Mouse (Mus musculus) CH12.LX (cell line): ENCODE measurements around the gene Gcnt3. TPM values are rescaled to one million over a fixed set of nuclear protein-coding genes. Genes with fewer than 3 reads are reported as not detected.

Source experiments
- DNase-seq: peaks from one replicate; pipeline ENCODE4 v3.0.0-alpha.2; 2013; ENCODE audit errors: extremely low read depth
- H3K27ac ChIP-seq: 2 replicates; pipeline ENCODE4 v1.5.1; 2012; ENCODE audit warnings: low read depth, mild to moderate bottlenecking, control low read depth, moderate library complexity; ENCODE audit not compliant: insufficient read depth
- H3K27me3 ChIP-seq: replicated peaks from 2 replicates; pipeline ENCODE3; 2012; ENCODE audit warnings: inconsistent platforms
- H3K36me3 ChIP-seq, 2 experiments: replicated peaks in 1 of 2; 2 replicates each; pipeline versions ENCODE3 to v1.6.1; 2012; ENCODE audit warnings: inconsistent platforms in 1 of 2, low read length in 1 of 2, mild to moderate bottlenecking in 1 of 2, mixed read lengths in 1 of 2, moderate library complexity in 1 of 2; ENCODE audit not compliant: control insufficient read depth in 1 of 2, insufficient read depth in 1 of 2
- H3K4me1 ChIP-seq, 2 experiments: 2 replicates each; pipeline ENCODE4 v1.6.1; 2012; ENCODE audit warnings: inconsistent platforms in 1 of 2, moderate library complexity in 1 of 2; ENCODE audit not compliant: insufficient read depth in 2 of 2, control insufficient read depth in 1 of 2
- H3K4me2 ChIP-seq: 2 replicates; pipeline ENCODE4 v1.6.1; 2012; ENCODE audit warnings: low read depth, mild to moderate bottlenecking, control low read depth; ENCODE audit not compliant: poor library complexity, insufficient read depth, severe bottlenecking
- H3K4me3 ChIP-seq, 3 experiments: fragments of 150-350 bp in 1 of 3; sonication (generic) in 1 of 3; replicated peaks in 1 of 3; 2 replicates each; pipeline versions ENCODE3 to v1.5.1; 2011 to 2012; ENCODE audit warnings: low read depth in 2 of 3, low read length in 2 of 3, mild to moderate bottlenecking in 2 of 3, moderate library complexity in 2 of 3, control low read depth in 1 of 3, improper control_type of control experiment in 1 of 3, inconsistent platforms in 1 of 3, mixed read lengths in 1 of 3; ENCODE audit not compliant: poor library complexity in 1 of 3
- H3K79me2 ChIP-seq: replicated peaks from 2 replicates; pipeline ENCODE4 v1.6.1; 2012; ENCODE audit warnings: mild to moderate bottlenecking, moderate library complexity; ENCODE audit not compliant: control insufficient read depth, poor library complexity, insufficient read depth, severe bottlenecking; ENCODE audit errors: extremely low read depth
- H3K9ac ChIP-seq: 2 replicates; pipeline ENCODE4 v1.6.1; 2012; ENCODE audit warnings: low read depth, mild to moderate bottlenecking, control low read depth, moderate library complexity; ENCODE audit not compliant: insufficient read depth
- H3K9me3 ChIP-seq: replicated peaks from 2 replicates; pipeline ENCODE3; 2012; ENCODE audit warnings: low read length, inconsistent platforms, mixed read lengths
- BHLHE40 ChIP-seq: IDR thresholded peaks from 2 replicates; pipeline ENCODE4 v1.6.1; 2011; ENCODE audit warnings: mild to moderate bottlenecking, low read depth, low read length, improper control_type of control experiment
- CHD1 ChIP-seq: IDR thresholded peaks from 2 replicates; pipeline ENCODE4 v1.6.1; 2012; ENCODE audit warnings: low read depth, low read length, improper control_type of control experiment, inconsistent platforms
- CTCF ChIP-seq, 2 experiments: IDR thresholded peaks in 1 of 2; conservative IDR thresholded peaks in 1 of 2; 2 replicates each; pipeline ENCODE4 v1.5.1; 2011 to 2012; ENCODE audit warnings: low read depth in 2 of 2, low read length in 2 of 2, improper control_type of control experiment in 1 of 2, inconsistent platforms in 1 of 2, mild to moderate bottlenecking in 1 of 2, moderate library complexity in 1 of 2
- ELF1 ChIP-seq: IDR thresholded peaks from 2 replicates; pipeline ENCODE4 v1.6.1; 2014; ENCODE audit warnings: low read depth, mild to moderate bottlenecking, inconsistent platforms, low read length, improper control_type of control experiment
- EP300 ChIP-seq: IDR thresholded peaks from 2 replicates; pipeline ENCODE4 v1.6.1; 2011; ENCODE audit warnings: low read length, improper control_type of control experiment
- IRF4 ChIP-seq: IDR thresholded peaks from 2 replicates; pipeline ENCODE4 v1.6.1; 2014; ENCODE audit warnings: low read depth, mild to moderate bottlenecking, inconsistent platforms, low read length, improper control_type of control experiment
- JUN ChIP-seq: IDR thresholded peaks from 2 replicates; pipeline ENCODE4 v1.6.1; 2011; ENCODE audit warnings: low read depth, mild to moderate bottlenecking, low read length, improper control_type of control experiment, moderate library complexity; ENCODE audit not compliant: insufficient read depth
- JUND ChIP-seq: conservative IDR thresholded peaks from 2 replicates; pipeline ENCODE4 v1.6.1; 2011; ENCODE audit warnings: low read depth, low read length, improper control_type of control experiment
- KAT2A ChIP-seq: IDR thresholded peaks from 2 replicates; pipeline ENCODE4 v1.6.1; 2012; ENCODE audit warnings: low read length, improper control_type of control experiment, inconsistent platforms; ENCODE audit not compliant: insufficient replicate concordance
- MAFK ChIP-seq: IDR thresholded peaks from 2 replicates; pipeline ENCODE4 v1.6.1; 2011; ENCODE audit warnings: low read length, improper control_type of control experiment; ENCODE audit not compliant: insufficient replicate concordance
- MAX ChIP-seq: IDR thresholded peaks from 2 replicates; pipeline ENCODE4 v1.6.1; 2011; ENCODE audit warnings: low read length, improper control_type of control experiment
- MAZ ChIP-seq: IDR thresholded peaks from 2 replicates; pipeline ENCODE4 v1.6.1; 2012; ENCODE audit warnings: low read depth, mild to moderate bottlenecking, inconsistent platforms, low read length, improper control_type of control experiment, moderate library complexity
- MEF2A ChIP-seq: IDR thresholded peaks from 2 replicates; pipeline ENCODE4 v1.6.1; 2014; ENCODE audit warnings: low read depth, mild to moderate bottlenecking, inconsistent platforms, low read length, improper control_type of control experiment, borderline replicate concordance
- MXI1 ChIP-seq: IDR thresholded peaks from 2 replicates; pipeline ENCODE4 v1.6.1; 2011; ENCODE audit warnings: mild to moderate bottlenecking, low read depth, low read length, improper control_type of control experiment
- MYC ChIP-seq: IDR thresholded peaks from 2 replicates; pipeline ENCODE4 v1.6.1; 2011; ENCODE audit warnings: low read depth, mild to moderate bottlenecking, improper control_type of control experiment, low read length
- POLR2A ChIP-seq: IDR thresholded peaks from 2 replicates; pipeline ENCODE4 v1.6.1; 2011; ENCODE audit warnings: low read depth, mild to moderate bottlenecking, improper control_type of control experiment, low read length
- SIN3A ChIP-seq: IDR thresholded peaks from 2 replicates; pipeline ENCODE4 v1.6.1; 2012; ENCODE audit warnings: low read length, improper control_type of control experiment, inconsistent platforms
- USF2 ChIP-seq: conservative IDR thresholded peaks from 2 replicates; pipeline ENCODE4 v1.6.1; 2011; ENCODE audit warnings: low read depth, low read length, improper control_type of control experiment
- ZC3H11A ChIP-seq: IDR thresholded peaks from 2 replicates; pipeline ENCODE4 v1.6.1; 2012; ENCODE audit warnings: low read depth, mild to moderate bottlenecking, inconsistent platforms, low read length, improper control_type of control experiment
- ZMIZ1 ChIP-seq: IDR thresholded peaks from 2 replicates; pipeline ENCODE4 v1.6.1; 2012; ENCODE audit warnings: low read depth, mild to moderate bottlenecking, inconsistent platforms, low read length, improper control_type of control experiment
- ZNF384 ChIP-seq: IDR thresholded peaks from 2 replicates; pipeline ENCODE4 v1.6.1; 2012; ENCODE audit warnings: low read depth, low read length, improper control_type of control experiment, inconsistent platforms
- dilution Hi-C: fragments of 300-500 bp; cut with MboI; formaldehyde crosslinking; loops from 2 replicates; pipeline ENCODE4 v1.14.3; 2020; ENCODE audit warnings: low sequenced_read_pairs; ENCODE audit not compliant: extremely low pct_unique_long_range_greater_than_20kb, extremely low pct_ligation_motif_present
- in situ Hi-C: fragments of 300-500 bp; cut with MboI; formaldehyde crosslinking; loops from 3 replicates; pipeline ENCODE4 v1.14.3; 2019; ENCODE audit warnings: low sequenced_read_pairs, low pct_ligation_motif_present, low pct_unique_long_range_greater_than_20kb, mixed read lengths
- polyA plus RNA-seq: library from polyadenylated mRNA; unstranded; fragments of >175 nt; gene quantifications from 2 replicates; pipeline ENCODE4 v1.2.1, GENCODE M21; 2012; ENCODE audit warnings: low read depth; ENCODE audit not compliant: insufficient read length
- total RNA-seq, 2 experiments: library from RNA; depleted of rRNA; stranded (reverse); fragments of 300-350 nt in 1 of 2; fragments of >200 nt in 1 of 2; gene quantifications; 2 replicates each; pipeline ENCODE4 v1.2.3; 2012 to 2014

Gene Gcnt3
- total and polyA plus RNA-seq, 3 experiments = 0.04 TPM; not detected in 1

- Histone ChIP-seq H3K4me2 (no peak overlapping the region), H3K4me1 (peaks cover 6 to 11% of the 10 kb centered on the region in 2 experiments), H3K9me3 (no peaks in the 10 kb centered on the region), H3K27me3 (no peaks in the 10 kb centered on the region), H3K36me3 (peaks cover 2 to 43% of the 10 kb centered on the region in 2 experiments), H3K9ac (no peak overlapping the region), H3K4me3 (no peak overlapping the region), H3K27ac (no peak overlapping the region), H3K79me2 (0 out of 2 replicates have a peak, but pooled peaks cover 2% of the 10 kb centered on the region)
- in situ Hi-C loops (no loop called here), dilution Hi-C loops (no loop called here)
- no peak for DNase-seq
- TF ChIP-seq MEF2A = no peak
- no peak for TF ChIP-seq KAT2A
- no peak for TF ChIP-seq ZC3H11A
- TF ChIP-seq EP300 = no peak
- TF ChIP-seq MAX = no peak
- TF ChIP-seq MAZ = no peak
- no peak for TF ChIP-seq IRF4
- no peak for TF ChIP-seq BHLHE40
Observed at GRCm38 (mm10) chr9:70022083-70022482, 15.8 kb downstream of the Gcnt3 start.

GRCm38 (mm10) chr9:70021610-70022009 is 16.3 kb downstream of the Gcnt3 start:
- TF ChIP-seq MXI1 = no peak
- TF ChIP-seq CHD1 = no peak
- no peak for TF ChIP-seq KAT2A
- TF ChIP-seq CTCF (conservative IDR thresholded peaks at IDR 0.05 in 1 of 2, IDR thresholded peaks at IDR 0.05 in 1 of 2; ENCODE audit: low read depth in 2 of 2, low read length in 2 of 2) = no peak
- no peak for TF ChIP-seq MYC
- TF ChIP-seq SIN3A = no peak
- TF ChIP-seq ZNF384 = no peak
- no peak for TF ChIP-seq MAFK
- TF ChIP-seq BHLHE40 = no peak
- no peak for TF ChIP-seq ELF1
- no peak for TF ChIP-seq MEF2A
- no peak for TF ChIP-seq ZMIZ1
- no peak for TF ChIP-seq POLR2A
- no peak for TF ChIP-seq JUN
- TF ChIP-seq USF2 = no peak
- no peak for TF ChIP-seq MAX
- TF ChIP-seq JUND = no peak
- DNase-seq = no peak
- H3K4me3 ChIP-seq = no peak overlapping the region
- H3K9ac ChIP-seq = no peak overlapping the region
- in situ Hi-C loops = no loop called here
- H3K4me2 ChIP-seq = no peak overlapping the region
- H3K27ac ChIP-seq = no peak overlapping the region
- H3K9me3 ChIP-seq = no peaks in the 10 kb centered on the region
- H3K27me3 ChIP-seq = no peaks in the 10 kb centered on the region
- 0 out of 2 replicates have a peak, but pooled peaks cover 2% of the 10 kb centered on the region for H3K79me2 ChIP-seq
- dilution Hi-C loops = no loop called here
- peaks cover 6 to 14% of the 10 kb centered on the region in 2 experiments for H3K4me1 ChIP-seq
- H3K36me3 ChIP-seq = peaks cover 5 to 48% of the 10 kb centered on the region in 2 experiments
